Mouse (Mus musculus) cerebellum, adult 9-10 months (tissue): ENCODE measurements at regions not wholly inside any gene's neighbourhood (a gene's known extent, or its start where the extent isn't known, plus 50 kb on each side); places are given as distances from the start of the nearest gene placed in this dataset.

Experiments
- DNase-seq: peaks from one replicate; pipeline ENCODE4 v3.0.0; 2022

GRCm38 (mm10) chr11:33061570-33061969 lies 85.6 kb downstream of the Fgf18 start:
- DNase-seq = no peak

- DNase-seq = no peak
Measured at GRCm38 (mm10) chr11:33060352-33060751, 86.8 kb downstream of the Fgf18 start.

- no peak for DNase-seq
Measured at GRCm38 (mm10) chr11:33050216-33050615, 97.0 kb downstream of the Fgf18 start.

GRCm38 (mm10) chr11:33039854-33040792 lies 107.1 kb downstream of the Fgf18 start:
- no peak for DNase-seq

- DNase-seq = no peak
Measured at GRCm38 (mm10) chr11:33036367-33036766, 110.8 kb downstream of the Fgf18 start.

- DNase-seq = no peak
Measured at GRCm38 (mm10) chr11:33028920-33029319, 118.3 kb downstream of the Fgf18 start.

GRCm38 (mm10) chr11:33027121-33027520 lies 120.1 kb downstream of the Fgf18 start:
- no peak for DNase-seq

- no peak for DNase-seq
Measured at GRCm38 (mm10) chr11:33013229-33014185, 133.7 kb downstream of the Fgf18 start.

GRCm38 (mm10) chr11:33012384-33013160 lies 134.6 kb downstream of the Fgf18 start:
- no peak for DNase-seq

- DNase-seq = no peak
Measured at GRCm38 (mm10) chr11:33008611-33009010, 138.6 kb downstream of the Fgf18 start.

GRCm38 (mm10) chr11:33007826-33008530 lies 139.2 kb downstream of the Fgf18 start:
- DNase-seq = no peak

GRCm38 (mm10) chr11:33007366-33007765 lies 139.8 kb downstream of the Fgf18 start:
- no peak for DNase-seq

GRCm38 (mm10) chr11:33005183-33005582 lies 142.0 kb downstream of the Fgf18 start:
- no peak for DNase-seq

GRCm38 (mm10) chr11:33004603-33005002 lies 142.6 kb downstream of the Fgf18 start:
- no peak for DNase-seq

- no peak for DNase-seq
Measured at GRCm38 (mm10) chr11:32999684-33000255, 147.4 kb downstream of the Fgf18 start.

GRCm38 (mm10) chr11:32998687-32999605 lies 148.3 kb downstream of the Fgf18 start:
- DNase-seq = no peak

GRCm38 (mm10) chr11:32994391-32994790 lies 152.8 kb downstream of the Fgf18 start:
- no peak for DNase-seq

GRCm38 (mm10) chr11:32993439-32993838 lies 153.8 kb downstream of the Fgf18 start:
- no peak for DNase-seq

GRCm38 (mm10) chr11:32991036-32991616 lies 156.1 kb downstream of the Fgf18 start:
- no peak for DNase-seq

- no peak for DNase-seq
Measured at GRCm38 (mm10) chr11:32990201-32990600, 157.0 kb downstream of the Fgf18 start.
